Mouse (Mus musculus): ENCODE results near the gene Sf3b1.

DNA sequence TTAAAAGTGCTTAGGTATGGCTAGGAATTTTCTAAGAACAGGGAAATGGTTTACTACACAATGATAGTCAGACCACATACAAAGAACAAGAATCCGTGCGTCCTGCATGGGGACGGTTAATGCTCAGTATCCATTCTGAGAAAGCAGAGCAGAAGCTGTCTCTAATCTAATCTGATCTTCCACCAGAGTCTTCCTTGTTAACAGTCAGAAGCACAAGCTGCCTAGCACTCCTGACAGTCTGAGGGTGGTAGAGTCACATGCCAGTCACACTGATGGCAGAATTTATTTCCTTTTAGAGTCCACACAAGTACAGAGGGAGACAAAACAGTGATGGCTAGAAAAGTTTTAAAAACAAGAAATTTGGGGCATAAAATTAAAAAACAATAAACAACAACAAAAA, 41.5 kb downstream of the Sf3b1 start:
- TF ChIP-seq CTCF (IDR thresholded peaks at IDR 0.05; ENCODE audit: low read depth) (no peak), EP300 (IDR thresholded peaks at IDR 0.05; ENCODE audit: low read depth) (no peak)

All from liver, postnatal 0 days (tissue).